Mouse (Mus musculus) liver, adult 2 months (tissue): ENCODE measurements around the gene Tex14.
"Not testable (repeated sequence)": the region's sequence is repeated elsewhere in the genome, so short reads cannot be mapped to it uniquely, and the experiment has no call there.

Experiments used
- CTCF ChIP-seq: fragments of 200-500 bp; IDR thresholded peaks from 2 replicates; pipeline ENCODE4 v1.5.1; 2011; ENCODE audit warnings: low read depth, low read length, control low read depth
- POLR2A ChIP-seq: fragments of 200-500 bp; IDR thresholded peaks from 2 replicates; pipeline ENCODE4 v1.6.1; 2011; ENCODE audit warnings: low read length, control low read depth; ENCODE audit not compliant: insufficient read depth; ENCODE audit errors: extremely low read depth

DNA sequence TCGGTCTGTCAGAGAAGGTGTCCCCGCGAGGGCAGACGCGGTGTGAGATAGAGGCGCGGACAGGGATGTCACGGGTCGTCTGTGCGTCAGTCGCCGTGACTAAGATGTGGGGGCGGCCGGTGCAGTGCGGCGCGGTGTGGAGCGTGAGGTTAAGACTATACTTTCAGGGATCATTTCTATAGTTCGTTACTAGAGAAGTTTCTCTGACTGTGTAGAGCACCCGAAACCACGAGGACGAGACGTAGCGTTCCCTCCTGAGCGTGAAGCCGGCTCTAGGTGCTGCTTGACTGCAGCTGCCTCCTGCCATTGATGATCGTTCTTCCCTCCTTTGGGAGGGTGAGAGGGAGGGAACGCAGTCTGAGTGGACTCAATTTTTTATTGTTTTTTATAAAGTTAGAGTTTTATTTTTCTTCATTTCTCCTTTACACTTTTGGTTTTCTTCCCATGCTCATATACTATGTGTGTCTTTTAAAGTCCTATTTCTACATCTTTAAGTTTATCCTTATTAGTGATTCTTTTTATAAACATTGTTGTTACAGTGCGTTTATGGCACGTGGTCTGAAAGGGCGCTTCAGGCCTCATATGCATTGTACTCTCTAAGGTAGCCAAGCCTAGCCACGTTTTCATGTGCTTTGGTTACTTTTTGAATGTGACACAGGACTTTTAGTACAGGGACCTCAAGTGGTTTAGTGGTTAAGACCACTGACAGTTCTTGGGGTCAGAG, 43.8 kb downstream of the Tex14 start:
- not testable (repeated sequence) for TF ChIP-seq POLR2A, CTCF
